Mouse (Mus musculus) monocyte, adult 2 months (primary cell): ENCODE measurements at regions not wholly inside any gene's neighbourhood (a gene's known extent, or its start where the extent isn't known, plus 50 kb on each side); places are given as distances from the start of the nearest gene placed in this dataset.

Source experiments
- DNase-seq, 2 experiments: peaks; one replicate each; pipeline ENCODE4 v3.0.0; 2022; ENCODE audit warnings: low spot score in 2 of 2, low read depth in 1 of 2

DNA sequence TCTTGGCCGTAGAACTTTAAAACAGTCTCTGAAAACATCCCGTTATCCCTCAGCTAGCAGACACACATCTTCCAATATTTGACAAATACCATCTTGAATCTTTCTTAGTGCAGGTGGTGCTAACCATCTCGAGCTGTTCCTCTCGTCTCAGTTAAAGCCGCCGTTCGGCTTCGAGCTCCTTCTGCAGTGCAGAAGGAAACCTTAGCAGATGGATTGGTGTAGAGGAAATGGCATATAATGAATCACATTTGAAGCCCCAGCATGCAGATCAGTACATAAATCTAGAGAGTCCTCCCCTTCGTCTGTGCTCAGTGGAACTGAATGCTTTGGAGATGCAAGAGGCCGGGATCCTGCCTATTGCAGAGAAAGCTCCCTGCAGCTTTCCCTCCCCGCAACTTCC, 83.5 kb upstream of the Tle4 start:
- DNase-seq: no peak

DNA sequence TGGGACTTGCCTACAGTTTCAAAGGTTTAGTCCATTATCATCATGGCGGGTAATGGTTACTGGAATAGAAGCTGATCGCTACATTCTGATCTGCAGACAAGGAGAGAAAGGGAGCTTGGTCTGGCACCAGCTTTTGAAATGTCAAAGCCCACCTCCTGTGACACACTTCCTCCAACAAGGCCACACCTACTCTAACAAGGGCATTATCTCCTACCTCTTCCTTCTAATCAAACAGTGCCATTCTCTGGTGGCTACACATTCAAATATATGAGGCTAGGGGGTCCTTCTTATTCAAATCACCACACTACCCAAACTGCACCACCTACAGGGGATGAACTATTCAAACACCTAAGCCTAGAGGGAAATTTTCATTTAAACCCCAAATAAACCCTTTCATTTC, 81.9 kb upstream of the Tle4 start:
- no peak for DNase-seq

- DNase-seq: no peak
Observed at GRCm38 (mm10) chr19:14678584-14678983, 80.7 kb upstream of the Tle4 start.

DNA sequence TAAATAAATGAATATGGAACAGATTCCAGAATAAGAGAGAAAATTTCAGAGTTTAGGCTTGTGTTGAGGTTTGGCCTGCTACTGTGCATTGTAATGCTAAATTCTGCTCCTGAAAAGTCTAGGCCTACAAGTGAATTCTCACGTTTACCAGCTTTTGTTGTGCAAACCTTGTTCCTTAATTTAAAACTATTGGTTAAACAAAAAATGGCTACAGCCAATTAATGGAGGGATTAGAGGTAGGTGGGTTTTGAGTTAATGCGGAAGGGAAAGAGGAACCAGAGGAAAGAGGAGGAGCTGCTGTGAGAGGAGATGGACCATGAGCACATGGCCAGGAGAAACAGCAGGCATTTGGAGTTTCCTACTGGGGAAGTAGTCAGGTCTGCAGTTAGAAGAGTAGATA, 79.1 kb upstream of the Tle4 start:
- DNase-seq: peak; percentile 8 to 30

DNA sequence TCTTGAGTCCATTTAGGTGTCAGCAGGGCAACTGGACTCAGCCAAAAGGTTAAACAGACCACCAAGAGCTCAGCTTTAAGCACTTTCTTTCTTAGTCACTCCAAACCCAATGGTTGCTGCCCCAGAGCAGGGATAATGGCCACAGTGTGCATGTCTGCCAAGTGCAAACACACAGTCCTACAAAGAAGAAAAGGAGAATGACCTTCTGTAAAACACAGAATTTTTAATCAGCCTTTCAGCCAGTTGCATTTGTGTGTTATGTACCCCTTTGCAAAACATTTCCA, 72.9 kb upstream of the Tle4 start:
- no peak for DNase-seq

DNA sequence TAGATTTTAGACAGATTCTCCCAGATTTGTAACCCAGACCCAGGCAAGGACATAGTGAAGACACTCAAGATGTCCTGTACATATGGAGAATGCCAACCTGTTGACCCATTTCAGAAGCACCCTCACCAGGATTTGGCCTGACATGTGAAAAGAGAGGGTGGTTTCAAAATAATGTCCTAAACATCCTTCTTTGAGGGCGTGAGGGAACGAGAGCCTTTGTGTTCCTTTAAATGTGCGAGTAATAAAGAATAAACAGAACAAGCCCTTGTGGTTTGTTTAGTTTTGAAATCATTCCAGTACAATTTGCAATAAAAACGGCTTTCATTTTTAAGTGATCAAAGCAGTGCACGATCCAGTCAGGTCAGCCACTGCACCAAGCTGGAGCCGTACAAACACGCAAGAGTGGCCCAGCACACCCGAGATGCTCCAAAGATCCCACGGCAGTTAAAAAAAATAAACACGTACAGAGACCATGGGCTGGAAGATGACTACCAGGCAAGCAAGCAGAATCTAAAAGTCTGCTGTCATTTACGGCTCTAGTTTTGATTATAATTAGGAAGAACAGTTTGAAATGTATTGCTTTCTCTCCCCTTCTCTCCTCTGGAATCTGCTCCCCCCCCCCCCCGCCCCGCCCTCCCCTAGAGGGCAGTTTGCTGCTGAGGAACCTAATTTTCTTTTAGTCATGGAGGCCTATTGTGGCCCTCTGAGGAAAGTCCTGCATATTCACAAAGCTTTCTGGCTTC, 72.4 kb upstream of the Tle4 start:
- no peak for DNase-seq

DNA sequence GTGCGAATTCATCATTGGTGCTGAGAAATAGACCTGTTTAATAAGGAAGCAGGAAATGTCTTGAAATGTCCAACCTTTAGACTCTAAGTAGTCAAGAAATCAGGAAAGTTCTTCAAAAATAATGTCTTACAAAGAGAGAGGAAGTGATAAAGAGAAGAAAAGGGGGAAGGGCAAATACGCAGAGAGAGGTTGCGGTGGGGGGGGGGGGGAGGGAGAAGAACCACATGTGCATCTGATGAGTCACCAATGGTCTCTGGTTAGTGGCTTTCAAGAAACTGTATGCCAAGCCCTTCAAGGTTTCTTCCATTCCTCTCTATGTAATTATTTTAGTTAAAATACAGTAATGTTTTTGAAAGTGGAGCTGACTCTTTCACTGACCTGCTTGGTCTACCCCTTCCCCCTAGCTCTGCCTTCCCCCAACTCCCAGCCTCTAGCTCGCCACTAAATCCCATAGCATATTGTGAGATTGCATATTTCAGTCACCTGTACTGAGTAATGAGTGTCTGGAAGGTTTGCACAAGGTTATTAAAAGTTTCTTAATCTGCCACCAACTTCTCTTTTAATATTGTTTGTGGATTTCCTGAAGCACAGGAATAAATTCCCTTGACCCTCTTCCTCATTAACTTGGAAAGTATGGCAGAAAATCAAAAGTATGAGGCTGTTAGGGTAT, 70.8 kb upstream of the Tle4 start:
- DNase-seq: no peak

DNA sequence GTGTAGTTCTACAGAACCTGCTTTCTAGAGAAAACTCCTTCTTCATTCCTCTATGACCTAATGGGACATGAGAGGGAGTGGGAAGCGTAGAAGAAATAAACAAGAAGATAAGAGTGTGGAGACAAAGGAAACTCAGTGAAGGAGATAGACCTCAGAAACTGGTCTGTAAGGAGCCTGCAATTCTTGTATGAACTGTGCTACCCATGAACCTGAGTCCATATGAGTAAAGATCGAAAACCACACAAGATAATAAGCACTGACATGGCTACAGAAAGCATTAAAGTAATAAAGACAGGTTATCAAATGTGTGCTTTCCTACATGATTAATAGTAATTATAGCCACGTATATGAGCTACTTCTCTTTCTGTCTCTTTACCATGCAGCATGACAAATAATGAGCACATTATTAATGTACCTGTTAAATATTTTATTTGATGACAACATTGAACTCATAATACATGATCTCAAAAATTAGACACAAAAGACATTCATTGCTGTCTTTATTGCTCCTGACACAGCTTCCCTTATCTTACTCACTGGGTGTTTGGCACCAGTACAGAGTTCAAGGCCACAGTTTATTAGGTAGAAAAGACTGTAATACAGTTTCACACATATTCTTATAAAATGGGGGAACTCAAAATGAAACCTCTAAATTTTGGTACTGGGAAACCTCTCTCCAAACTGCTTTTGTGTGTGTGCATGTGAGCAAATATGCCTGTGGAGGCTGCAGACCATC, 67.0 kb upstream of the Tle4 start:
- DNase-seq: no peak

GRCm38 (mm10) chr19:14664096-14664586, 66.3 kb upstream of the Tle4 start:
- no peak for DNase-seq

DNA sequence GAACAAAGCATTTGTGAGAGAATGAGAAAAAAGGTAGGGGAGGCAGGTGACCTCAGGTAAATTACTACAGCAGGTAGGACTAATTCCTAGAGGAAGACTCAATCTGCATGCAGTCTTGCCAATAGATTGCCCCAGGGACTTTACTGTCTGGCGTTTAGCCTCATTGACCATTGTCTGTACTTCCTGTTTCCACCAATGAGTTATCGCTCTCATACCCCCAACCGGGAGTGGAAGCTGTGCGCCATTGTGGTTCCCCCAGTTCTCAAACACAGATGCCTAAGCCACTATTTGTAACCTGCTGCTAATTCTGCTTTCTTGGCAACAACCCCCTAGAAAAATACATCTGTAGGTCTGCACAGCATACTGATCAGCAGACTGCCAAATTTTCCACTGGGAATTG, 65.5 kb upstream of the Tle4 start:
- no peak for DNase-seq

DNA sequence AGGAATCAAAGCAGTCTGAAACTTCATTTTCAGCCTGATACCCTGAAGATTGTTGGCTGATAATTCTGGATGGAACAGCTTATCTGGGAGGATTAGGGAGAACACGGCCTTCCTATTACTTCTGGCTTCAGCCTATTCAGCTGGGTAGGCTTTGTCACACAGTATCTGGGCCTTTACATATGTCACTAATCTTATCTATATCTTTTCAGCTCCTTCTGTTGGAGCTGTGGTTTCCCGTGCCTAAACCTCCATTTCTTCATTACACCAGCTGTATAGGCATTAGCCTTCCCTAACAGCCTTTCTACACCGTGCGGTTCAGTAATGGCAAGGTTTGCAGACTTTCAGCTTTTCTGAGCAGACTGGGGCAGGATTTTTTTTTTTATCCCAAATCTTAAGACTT, 61.9 kb upstream of the Tle4 start:
- no peak for DNase-seq

DNA sequence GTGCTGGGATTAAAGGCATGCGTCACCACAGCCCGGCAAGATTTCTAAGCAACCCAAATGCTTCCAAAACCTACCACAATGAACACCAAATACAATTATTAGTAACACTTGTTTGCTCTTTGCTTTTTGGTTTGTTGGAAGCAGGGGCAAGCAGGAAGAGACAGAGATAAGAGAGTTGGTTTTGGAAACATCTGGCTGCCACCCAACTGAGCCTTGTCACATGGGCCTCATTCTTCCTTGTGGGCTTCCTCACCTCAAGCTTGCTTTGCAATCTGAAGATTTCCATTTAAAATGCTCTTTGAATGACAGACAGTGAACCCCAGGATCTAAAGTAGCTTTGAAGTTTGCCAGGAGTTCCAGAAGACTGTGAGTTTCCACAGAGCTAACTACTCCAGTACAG, 60.6 kb upstream of the Tle4 start:
- no peak for DNase-seq

- no peak for DNase-seq
Observed at GRCm38 (mm10) chr19:14656022-14656388, 58.2 kb upstream of the Tle4 start.

GRCm38 (mm10) chr19:14655302-14656021, 57.6 kb upstream of the Tle4 start:
- DNase-seq: no peak
